Mouse (Mus musculus) limb, embryonic 12.5 days (tissue): Measurements from ENCODE around the gene Fgd3. TPM values are rescaled to one million over a fixed set of nuclear protein-coding genes. Genes with fewer than 3 reads are reported as not detected.

Experiments used
- ATAC-seq: fragments of 200-750 bp; cut with Nextera tagmentation; 2 replicates; pipeline ENCODE4 v1.8.0; 2017; ENCODE audit warnings: low read depth, moderate TSS enrichment; ENCODE audit not compliant: insufficient number of reproducible peaks, insufficient read depth, low FRiP score, low TSS enrichment
- H3K27ac ChIP-seq: fragments of 300-500 bp; sonication (generic); 2 replicates; pipeline ENCODE4 v1.5.1; 2016; ENCODE audit warnings: mild to moderate bottlenecking, moderate library complexity
- H3K27me3 ChIP-seq: fragments of 300-500 bp; sonication (generic); 2 replicates; pipeline ENCODE4 v1.6.1; 2016; ENCODE audit warnings: mild to moderate bottlenecking, moderate library complexity
- H3K36me3 ChIP-seq: fragments of 300-500 bp; sonication (generic); 2 replicates; pipeline ENCODE4 v1.6.1; 2016; ENCODE audit warnings: mild to moderate bottlenecking, moderate library complexity
- H3K4me1 ChIP-seq: fragments of 300-500 bp; sonication (generic); replicated peaks from 2 replicates; pipeline ENCODE4 v1.6.1; 2016
- H3K4me2 ChIP-seq: fragments of 300-500 bp; sonication (generic); 2 replicates; pipeline ENCODE4 v1.6.1; 2016; ENCODE audit warnings: mild to moderate bottlenecking, moderate library complexity
- H3K4me3 ChIP-seq: fragments of 300-500 bp; sonication (generic); replicated peaks from 2 replicates; pipeline ENCODE4 v1.5.1; 2016; ENCODE audit warnings: mild to moderate bottlenecking
- H3K9ac ChIP-seq: fragments of 300-500 bp; sonication (generic); replicated peaks from 2 replicates; pipeline ENCODE4 v1.6.1; 2016; ENCODE audit warnings: mild to moderate bottlenecking, moderate library complexity
- H3K9me3 ChIP-seq: fragments of 300-500 bp; sonication (generic); 2 replicates; pipeline ENCODE4 v1.6.1; 2016; ENCODE audit warnings: mild to moderate bottlenecking, moderate library complexity
- WGBS: fragments of 180-500 bp; shearing (Covaris S2); methylation state at CpG from one replicate; pipeline ENCODE4 v1.1.7; 2016; 5-methylcytosine and 5-hydroxymethylcytosine counted together
- polyA plus RNA-seq: library from polyadenylated mRNA; unstranded; fragments of >200 nt; fragmentation: Nextera tagmentation; extraction: Ambion mirVana; gene quantifications from 2 replicates; pipeline ENCODE4 v1.2.1, GENCODE M21; 2016

The Fgd3 gene
- polyA plus RNA-seq, 1 experiment from 2014 or later, result 0.66 TPM

DNA sequence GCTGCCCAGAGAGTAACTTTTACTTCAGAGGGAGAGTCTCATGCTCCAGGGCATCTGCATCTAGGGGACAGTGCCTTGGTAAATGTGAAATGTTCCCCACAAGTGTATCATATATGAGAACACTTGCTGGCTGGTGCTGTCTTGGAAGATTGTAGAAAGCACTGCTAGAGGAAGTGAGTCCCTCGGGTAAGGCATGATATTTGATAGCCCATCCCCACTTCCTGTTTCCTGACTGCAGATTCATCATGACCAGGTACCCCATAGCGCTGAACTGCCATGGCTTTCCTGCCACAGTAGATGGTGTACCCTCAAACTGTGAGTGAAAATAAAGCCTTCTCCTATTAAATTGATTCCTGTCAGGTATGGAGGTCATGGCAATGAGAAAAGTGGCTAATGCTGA lies 52.5 kb downstream of the Fgd3 start:
- no peak for ATAC-seq
- H3K4me2 ChIP-seq, result no peak overlapping the region

DNA sequence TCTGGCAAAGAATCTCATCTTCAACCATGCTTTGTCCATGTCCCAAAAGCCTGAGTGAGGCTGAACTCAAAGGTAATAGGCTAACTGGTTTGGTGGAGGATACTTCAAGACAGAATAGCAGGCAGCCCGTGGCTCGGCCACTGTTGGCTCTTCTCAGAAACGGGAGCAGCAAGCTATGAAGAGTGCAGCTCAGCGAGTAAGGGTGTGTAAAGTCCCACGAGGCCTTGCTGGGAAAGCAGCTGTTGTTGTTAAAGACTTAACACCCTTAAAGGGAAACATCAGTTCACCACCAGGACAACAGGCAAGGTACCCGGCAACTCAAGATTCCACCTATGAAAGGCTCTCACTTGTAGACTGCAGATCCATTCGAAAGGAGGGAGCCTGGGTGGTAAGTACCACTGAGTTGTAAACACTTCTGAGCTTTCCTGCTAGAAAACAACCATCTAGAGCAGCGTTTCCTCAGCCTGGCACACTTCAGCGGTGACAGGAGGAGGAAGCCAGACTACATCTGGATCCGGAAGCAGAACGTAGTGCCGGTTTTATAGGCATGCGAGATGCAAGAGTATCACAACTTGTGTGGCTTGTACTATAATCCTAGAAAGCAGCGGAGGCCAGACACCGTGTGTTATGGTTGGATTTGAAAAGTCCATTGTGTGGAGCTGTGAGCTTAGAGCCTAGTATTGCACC lies 59.9 kb downstream of the Fgd3 start:
- Histone ChIP-seq H3K36me3 (no peaks in the 10 kb centered on the region), H3K27me3 (no peaks in the 10 kb centered on the region), H3K9me3 (no peaks in the 10 kb centered on the region), H3K4me2 (no peak overlapping the region), H3K4me1 (peaks cover 11% of the 10 kb centered on the region), H3K27ac (no peak overlapping the region), H3K4me3 (no peak overlapping the region), H3K9ac (no peak overlapping the region)
- 49% methylated on average over 15 of the region's 15 CpGs for WGBS
- ATAC-seq, result no peak

More for the DNA sequence above, 52.5 kb downstream of the Fgd3 start:
- no peaks in the 10 kb centered on the region for H3K9me3 ChIP-seq
- no peak overlapping the region for H3K27ac ChIP-seq
- WGBS, result 44% methylated on average over 2 of the region's 2 CpGs
- H3K4me3 ChIP-seq, result no peak overlapping the region
- no peaks in the 10 kb centered on the region for H3K4me1 ChIP-seq
- no peaks in the 10 kb centered on the region for H3K36me3 ChIP-seq
- H3K27me3 ChIP-seq, result no peaks in the 10 kb centered on the region
- no peak overlapping the region for H3K9ac ChIP-seq

DNA sequence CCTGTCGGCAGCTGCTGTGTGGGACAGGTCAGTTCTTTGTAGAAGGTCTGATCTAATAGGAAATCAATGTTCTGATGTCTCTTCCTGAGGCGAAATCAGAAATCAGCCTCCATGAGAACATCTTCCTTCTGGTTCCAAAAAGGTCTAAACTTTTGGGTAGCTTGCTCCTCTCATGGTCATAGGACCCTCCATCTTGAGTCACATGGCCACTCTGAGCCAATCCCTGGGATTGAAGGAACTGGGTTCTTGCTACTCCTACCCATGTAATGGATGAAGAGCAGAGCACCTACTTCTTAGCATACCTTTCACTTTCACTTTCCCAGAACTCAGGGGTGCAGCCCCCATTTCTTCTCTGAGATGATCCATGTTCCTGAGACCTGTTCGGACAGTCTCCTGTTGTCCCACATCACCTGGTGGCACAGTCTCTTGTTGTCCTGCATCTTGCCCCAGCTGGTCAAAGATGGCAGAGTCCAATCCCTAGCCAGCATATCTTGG lies 62.2 kb downstream of the Fgd3 start:
- H3K27ac ChIP-seq, result no peak overlapping the region
- H3K4me1 ChIP-seq, result peaks cover 11% of the 10 kb centered on the region
- 77% methylated on average over 3 of the region's 3 CpGs for WGBS
- no peak overlapping the region for H3K4me2 ChIP-seq
- no peaks in the 10 kb centered on the region for H3K27me3 ChIP-seq
- H3K4me3 ChIP-seq, result no peak overlapping the region
- no peak for ATAC-seq
- no peak overlapping the region for H3K9ac ChIP-seq
- H3K36me3 ChIP-seq, result no peaks in the 10 kb centered on the region
- H3K9me3 ChIP-seq, result no peaks in the 10 kb centered on the region

DNA sequence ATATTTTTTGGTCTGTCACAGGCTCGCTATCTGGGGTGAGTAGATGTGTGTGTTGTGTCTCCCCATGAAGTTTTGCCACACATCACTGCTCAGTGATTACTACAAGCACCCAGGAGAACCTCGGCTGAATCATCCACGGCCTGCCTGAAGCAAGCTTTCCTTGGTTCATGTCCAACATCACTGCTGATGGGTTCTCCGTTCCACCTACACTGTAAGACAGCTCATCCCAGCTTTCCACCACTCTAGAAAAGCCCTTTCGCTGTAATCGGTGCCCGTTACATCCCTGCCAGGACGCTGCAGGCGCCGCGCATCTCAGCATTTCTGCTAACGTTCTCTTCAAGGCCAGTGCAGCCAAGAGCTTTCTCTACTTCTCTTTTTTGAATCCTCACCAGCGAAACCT lies 67.4 kb downstream of the Fgd3 start:
- H3K4me3 ChIP-seq, result no peak overlapping the region
- WGBS, result 88% methylated on average over 13 of the region's 13 CpGs
- no peak for ATAC-seq

DNA sequence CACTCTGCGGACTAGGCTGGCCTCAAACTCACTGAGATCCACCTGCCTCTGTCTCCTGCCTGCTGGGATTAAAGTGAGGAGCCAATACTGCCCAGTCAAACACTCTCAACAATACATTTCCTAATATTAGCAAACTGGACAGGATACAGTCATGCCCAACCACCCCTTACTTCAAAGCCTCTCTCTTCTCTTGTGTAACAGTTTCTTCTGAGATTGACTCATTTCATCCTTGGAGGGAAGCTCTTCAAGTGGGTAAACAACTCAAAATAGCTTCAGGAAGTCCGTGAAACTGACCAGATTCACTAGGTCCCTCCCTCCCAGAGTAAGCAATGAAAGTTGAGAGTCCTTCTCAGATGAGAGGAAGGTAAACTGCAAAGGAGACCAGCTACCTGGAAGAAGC lies 68.0 kb downstream of the Fgd3 start:
- Histone ChIP-seq H3K4me3 (no peak overlapping the region), H3K4me1 (peaks cover 9% of the 10 kb centered on the region), H3K9me3 (no peaks in the 10 kb centered on the region), H3K9ac (no peak overlapping the region), H3K36me3 (no peaks in the 10 kb centered on the region), H3K27ac (no peak overlapping the region), H3K27me3 (peaks cover 31% of the 10 kb centered on the region), H3K4me2 (no peak overlapping the region)
- no peak for ATAC-seq
- 62% methylated on average over 2 of the region's 2 CpGs for WGBS

More for the DNA sequence above, 67.4 kb downstream of the Fgd3 start:
- Histone ChIP-seq H3K9me3 (no peaks in the 10 kb centered on the region), H3K36me3 (no peaks in the 10 kb centered on the region), H3K27ac (no peak overlapping the region), H3K9ac (no peak overlapping the region), H3K4me2 (no peak overlapping the region), H3K4me1 (peaks cover 13% of the 10 kb centered on the region), H3K27me3 (peaks cover 25% of the 10 kb centered on the region)

DNA sequence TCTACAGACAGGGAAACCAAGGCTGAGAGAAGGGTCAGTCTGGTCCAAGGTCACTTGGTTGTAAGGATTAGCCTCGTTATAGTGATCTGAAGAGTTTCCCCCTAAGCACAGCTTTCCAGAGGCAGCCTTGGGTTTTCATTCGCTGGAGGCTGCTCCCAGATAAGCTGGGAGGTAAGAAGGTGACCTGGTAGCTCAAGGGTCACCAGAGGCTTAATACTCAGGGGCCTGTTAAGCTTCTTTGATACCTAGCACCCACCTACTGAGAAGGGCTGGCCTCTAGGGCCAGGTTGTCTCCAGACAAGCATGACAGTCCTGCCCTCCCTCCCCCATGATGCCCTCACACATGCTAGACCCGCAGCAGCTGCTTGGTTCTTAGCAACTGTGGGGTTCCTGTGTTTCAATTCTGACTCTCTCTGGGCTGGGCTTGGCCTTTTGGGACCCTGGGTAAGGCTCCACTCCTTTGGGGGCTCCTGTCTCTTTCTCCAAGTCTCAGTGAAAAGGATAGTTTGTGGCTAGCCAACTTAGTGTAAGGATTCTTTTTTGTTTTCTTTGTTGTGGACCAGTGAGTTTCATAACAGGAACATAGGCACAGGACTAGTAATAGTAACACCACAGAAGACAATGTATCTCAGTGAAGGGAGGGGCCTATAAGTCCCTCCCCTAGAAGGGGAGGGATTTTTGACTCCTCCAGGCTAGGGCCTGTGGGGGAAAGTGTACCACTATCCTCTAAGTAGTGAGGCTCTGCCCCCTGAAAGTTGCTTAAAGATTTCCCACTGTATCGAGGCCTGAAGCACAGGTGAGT lies 69.2 kb downstream of the Fgd3 start:
- no peak overlapping the region for H3K9ac ChIP-seq
- H3K4me3 ChIP-seq, result no peak overlapping the region
- 29% methylated on average over 4 of the region's 4 CpGs for WGBS
- H3K9me3 ChIP-seq, result no peaks in the 10 kb centered on the region
- H3K27ac ChIP-seq, result no peak overlapping the region
- no peak overlapping the region for H3K4me2 ChIP-seq
- H3K4me1 ChIP-seq, result peaks cover 9% of the 10 kb centered on the region; the same call in 1 of the 2 replicates
- peaks cover 43% of the 10 kb centered on the region for H3K27me3 ChIP-seq
- no peak for ATAC-seq
- H3K36me3 ChIP-seq, result no peaks in the 10 kb centered on the region

DNA sequence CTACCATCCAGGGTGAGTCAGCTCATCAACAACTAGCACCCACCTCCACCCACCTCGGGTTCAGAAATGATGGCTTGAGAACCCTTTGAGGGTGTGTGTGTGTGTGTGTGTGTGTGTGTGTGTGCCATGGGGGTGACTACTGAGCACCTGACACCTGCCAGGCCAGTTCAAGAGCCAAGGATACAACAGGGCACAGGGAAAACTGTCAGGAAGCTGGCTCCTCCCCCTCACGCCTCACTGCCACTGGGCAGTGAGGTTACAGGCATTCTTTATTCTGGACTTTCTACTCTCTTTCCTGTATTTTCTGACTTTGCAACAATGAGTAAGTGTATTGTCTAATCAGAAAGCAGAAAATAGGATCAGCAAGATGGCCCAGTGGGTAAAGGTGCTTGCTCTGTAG lies 70.5 kb downstream of the Fgd3 start:
- Histone ChIP-seq H3K4me2 (no peak overlapping the region), H3K9me3 (no peaks in the 10 kb centered on the region), H3K9ac (no peak overlapping the region), H3K36me3 (no peaks in the 10 kb centered on the region), H3K27ac (no peak overlapping the region), H3K4me1 (peaks cover 9% of the 10 kb centered on the region; the same call in 1 of the 2 replicates), H3K4me3 (no peak overlapping the region), H3K27me3 (peaks cover 48% of the 10 kb centered on the region)
- ATAC-seq, result no peak
- 77% methylated on average over 2 of the region's 2 CpGs for WGBS

DNA sequence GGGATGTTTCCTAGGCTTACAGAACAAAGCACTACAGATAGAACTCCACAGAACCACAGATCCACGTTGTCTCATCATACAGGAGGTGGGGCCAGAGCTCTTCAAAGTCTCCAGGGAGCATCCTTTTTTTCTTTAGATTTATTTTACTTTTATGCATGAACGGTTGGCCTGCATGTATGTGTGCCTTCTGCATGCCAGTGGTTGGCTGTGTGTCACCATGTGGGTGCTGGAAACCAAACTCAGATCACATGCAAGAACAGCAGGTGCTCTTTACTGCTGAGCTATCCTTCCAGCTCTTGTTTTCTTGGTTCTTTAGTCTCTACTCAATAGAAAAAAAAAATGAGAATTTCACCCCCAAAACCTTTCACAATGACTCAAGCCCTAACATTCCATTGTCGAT lies 71.2 kb downstream of the Fgd3 start:
- WGBS, result 70% methylated on average over 3 of the region's 3 CpGs
- peaks cover 53% of the 10 kb centered on the region for H3K27me3 ChIP-seq

DNA sequence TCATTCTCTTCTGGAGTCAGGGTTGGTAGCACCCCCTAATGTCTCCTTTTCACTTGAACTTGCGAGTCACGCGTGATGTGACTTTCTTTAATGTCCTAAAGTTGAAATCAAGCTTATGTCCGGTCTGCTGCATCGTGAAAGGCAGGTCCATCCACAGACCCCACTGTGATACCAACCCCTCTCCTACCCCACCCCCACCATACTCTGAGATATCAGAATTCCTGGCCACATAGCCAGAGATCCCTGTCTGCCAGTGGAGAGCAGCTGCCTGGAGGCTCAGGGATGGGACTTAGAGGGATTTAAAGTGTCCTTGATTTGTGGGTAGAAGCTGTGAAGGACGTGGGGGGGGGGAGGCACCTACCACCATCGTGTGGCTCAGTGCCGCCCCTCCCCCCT lies 71.6 kb downstream of the Fgd3 start, which contains the start of gene Susd3:
Susd3 (minus strand) TSS at position 240 of the 396 bp plus-strand sequence.
- WGBS, result 17% methylated on average over 6 of the region's 8 CpGs
- Histone ChIP-seq H3K9me3 (no peaks in the 10 kb centered on the region), H3K4me1 (peaks cover 9% of the 10 kb centered on the region; the same call in 1 of the 2 replicates), H3K27me3 (peaks cover 55% of the 10 kb centered on the region), H3K27ac (no peak within 1 kb of the TSS), H3K4me2 (peak within 1 kb of the TSS; percentile 75), H3K36me3 (no peaks in the 10 kb centered on the region), H3K4me3 (peak within 1 kb of the TSS; percentile 49), H3K9ac (peak within 1 kb of the TSS; percentile 42; the same call in 1 of the 2 replicates)
- no peak for ATAC-seq

More for the DNA sequence above, 71.2 kb downstream of the Fgd3 start:
- H3K36me3 ChIP-seq, result no peaks in the 10 kb centered on the region
- H3K9ac ChIP-seq, result no peak overlapping the region
- no peaks in the 10 kb centered on the region for H3K9me3 ChIP-seq
- no peak overlapping the region for H3K27ac ChIP-seq
- H3K4me2 ChIP-seq, result no peak overlapping the region
- peaks cover 9% of the 10 kb centered on the region; the same call in 1 of the 2 replicates for H3K4me1 ChIP-seq
- no peak overlapping the region for H3K4me3 ChIP-seq
- no peak for ATAC-seq

DNA sequence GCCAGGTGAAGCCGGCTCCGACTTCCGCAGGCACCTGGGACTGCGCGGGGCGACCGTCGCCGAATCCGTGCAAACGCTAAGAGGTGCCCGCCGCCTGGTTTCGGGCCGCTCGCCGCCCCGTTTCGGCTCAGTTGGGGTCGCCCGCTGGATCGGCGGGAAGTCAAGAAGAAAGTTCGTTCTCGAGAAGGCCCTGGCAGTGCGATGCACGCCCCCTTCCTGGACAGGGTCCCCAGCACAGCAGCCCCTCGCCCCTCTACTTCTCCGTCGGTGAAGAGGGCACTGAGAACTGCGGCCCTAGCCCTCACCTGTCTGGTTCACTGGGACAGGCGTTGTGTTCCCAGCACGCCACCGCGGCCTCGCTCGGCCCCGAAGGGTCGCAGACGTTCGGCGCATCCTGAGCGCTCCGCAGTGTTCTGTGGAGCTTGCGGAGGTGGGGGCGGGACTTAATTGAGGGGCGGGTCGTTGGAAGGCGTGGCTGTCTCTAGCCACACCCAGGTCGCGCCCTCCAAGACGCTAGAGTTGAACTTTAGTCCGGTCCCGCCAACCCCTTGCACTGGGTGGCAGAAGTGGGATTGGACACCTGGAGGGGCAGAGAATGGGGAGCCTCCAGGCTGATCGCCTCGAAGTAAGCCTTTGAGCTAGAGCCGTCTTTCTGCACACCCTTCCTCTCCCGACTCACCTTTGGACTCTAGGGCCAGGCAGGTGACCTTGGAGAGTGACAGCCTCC lies 72.2 kb downstream of the Fgd3 start:
- H3K9ac ChIP-seq, result peak overlapping the region; percentile 42; the same call in 1 of the 2 replicates
- peaks cover 55% of the 10 kb centered on the region for H3K27me3 ChIP-seq
- H3K36me3 ChIP-seq, result no peaks in the 10 kb centered on the region
- ATAC-seq, result peak; percentile 54; the same call in 1 of the 2 replicates
- H3K9me3 ChIP-seq, result no peaks in the 10 kb centered on the region
- peak overlapping the region; percentile 49 for H3K4me3 ChIP-seq
- H3K4me2 ChIP-seq, result peak overlapping the region; percentile 75
- WGBS, result 2% methylated on average over 58 of the region's 58 CpGs
- H3K4me1 ChIP-seq, result peaks cover 9% of the 10 kb centered on the region; the same call in 1 of the 2 replicates
- no peak overlapping the region for H3K27ac ChIP-seq
